Mouse (Mus musculus): ENCODE results near the gene Capza3. TPM values are rescaled to one million over a fixed set of nuclear protein-coding genes. Genes with fewer than 3 reads are reported as not detected.

Capza3 gene
- not detected for polyA plus RNA-seq (2014; fragmentation: Illumina TruSeq; extraction: RNeasy Lipid Tissue Mini Kit (QIAGEN cat#74804); ENCODE audit: low read depth, low replicate concordance)

DNA sequence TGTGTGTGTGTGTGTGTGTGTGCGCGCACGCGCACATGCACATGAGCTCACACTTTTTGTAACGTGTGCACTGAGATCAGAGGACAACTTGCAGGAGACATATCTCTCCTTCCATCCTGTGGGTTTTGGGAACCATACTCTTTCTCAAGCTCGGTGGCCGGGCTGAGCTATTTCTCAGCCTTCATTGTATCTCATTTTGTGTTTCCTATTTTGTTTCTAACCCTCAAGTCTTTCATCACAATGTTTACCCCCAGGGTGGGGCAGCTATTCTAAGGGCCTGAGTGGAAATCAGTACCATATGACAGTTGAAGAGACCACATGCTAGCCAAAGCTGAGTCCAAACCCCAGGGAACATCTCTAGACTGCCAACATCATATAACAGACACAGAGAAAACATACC, at the start of gene Capza3:
Gene Capza3 (plus strand): TSS at position 301 of the 400 bp plus-strand sequence.

GRCm38 (mm10) chr6:140041357-140041756, 305 bp downstream of the Capza3 start, which contains the start of gene Plcz1:
TSS of gene Plcz1 (minus strand) at chr6:140041457.

Other genes starting within 250 kb of the Capza3 start
- gene Plcz1, start 205 bp downstream of the Capza3 start, polyA plus RNA-seq (2014; fragmentation: Illumina TruSeq; extraction: RNeasy Lipid Tissue Mini Kit (QIAGEN cat#74804); ENCODE audit: low read depth, low replicate concordance): not detected

Data from liver, adult 10 weeks (tissue).